Mouse (Mus musculus): ENCODE results near the gene Neurl3.

- TF ChIP-seq CTCF (IDR thresholded peaks at IDR 0.05; ENCODE audit: low read depth, low read length) (no peak), TAL1 (conservative IDR thresholded peaks at IDR 0.05; ENCODE audit: low read depth, low read length) (no peak), GATA1 (IDR thresholded peaks at IDR 0.05; ENCODE audit: borderline replicate concordance, low read length) (no peak), POLR2AphosphoS5 (IDR thresholded peaks at IDR 0.05; ENCODE audit: insufficient replicate concordance, low read depth, low read length) (no peak), GATA2 (IDR thresholded peaks at IDR 0.05; ENCODE audit: borderline replicate concordance, low read depth, low read length) (no peak)
Observed at GRCm38 (mm10) chr1:36259281-36259680, 15.2 kb downstream of the Neurl3 start.

Data from G1E (cell line).